Mouse (Mus musculus) gastrocnemius, adult 18-20 months (tissue): Measurements from ENCODE around the gene Dennd6b. TPM values are rescaled to one million over a fixed set of nuclear protein-coding genes. Genes with fewer than 3 reads are reported as not detected.

Experiments used
- DNase-seq: peaks from one replicate; pipeline ENCODE4 v3.0.0; 2021; ENCODE audit warnings: low spot score
- total RNA-seq, 2 experiments: library from RNA; stranded (reverse); gene quantifications; 2 replicates each; pipeline ENCODE4 v1.2.3; 2021

Dennd6b gene
- total RNA-seq, 2 experiments from 2014 or later, result 8.8 to 9.6 TPM

- no peak for DNase-seq
Observed at GRCm38 (mm10) chr15:89161397-89161796, 34.9 kb downstream of the Dennd6b start.

DNA sequence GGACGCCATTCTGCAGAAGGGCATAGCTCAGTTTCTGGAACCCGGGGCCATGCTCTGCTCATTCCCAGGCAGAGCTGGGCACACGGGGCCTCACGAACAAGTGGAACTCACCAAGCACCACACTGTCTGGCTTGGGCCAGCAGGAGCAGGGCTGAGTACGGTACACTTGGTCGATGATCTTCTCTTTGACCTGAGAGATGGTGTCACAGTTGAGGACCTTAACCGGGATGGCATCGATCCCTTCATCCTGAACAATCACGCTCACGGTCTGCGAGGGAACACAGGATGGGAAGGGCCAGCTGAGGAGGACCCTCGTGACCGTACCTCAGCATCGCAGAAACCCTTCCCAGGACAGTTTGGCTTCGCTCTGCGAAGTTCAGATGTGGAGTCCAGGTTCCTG lies 37.8 kb downstream of the Dennd6b start:
- DNase-seq, result no peak

DNA sequence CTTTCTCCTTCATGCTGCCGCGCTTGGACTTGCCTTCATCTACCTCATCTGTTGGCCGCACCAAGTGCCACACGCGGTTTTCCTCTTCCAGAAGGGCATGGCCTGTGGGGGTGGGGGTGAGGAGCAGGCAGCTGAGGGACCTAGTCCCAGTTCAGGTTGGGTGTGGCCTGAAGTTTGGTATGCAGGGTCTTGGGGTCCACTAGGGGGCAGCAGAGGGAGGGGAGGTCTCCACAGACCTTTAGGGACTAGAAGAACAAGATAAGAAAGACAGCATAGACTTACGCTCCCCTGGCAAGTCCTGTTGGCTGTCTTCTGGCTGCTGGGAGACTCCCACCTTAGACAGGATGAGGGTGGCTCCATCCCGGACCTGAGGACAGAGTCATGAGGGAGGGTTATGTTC lies 38.3 kb downstream of the Dennd6b start:
- DNase-seq, result peak; percentile 81

DNA sequence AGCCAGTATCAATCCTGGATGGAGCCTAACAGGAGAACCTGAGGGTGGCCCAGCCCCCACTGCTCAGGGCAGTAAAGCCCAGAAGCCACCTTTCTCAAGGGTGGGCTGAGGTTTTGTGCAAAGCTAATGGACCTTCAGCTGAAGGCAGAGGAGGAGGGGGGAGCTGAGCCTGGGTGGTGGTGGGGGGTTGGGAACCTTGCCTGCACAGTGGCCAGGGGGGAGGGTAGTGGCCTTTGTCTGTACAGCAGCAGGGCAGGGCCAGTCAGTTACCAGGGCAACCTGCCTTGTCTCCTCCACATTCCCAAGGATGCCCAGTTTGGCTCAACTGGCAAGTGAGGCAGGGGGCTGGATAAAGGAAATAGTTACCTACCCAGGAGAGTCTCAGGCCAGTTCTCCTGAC lies 44.0 kb downstream of the Dennd6b start:
- DNase-seq, result no peak

GRCm38 (mm10) chr15:89150041-89150390 lies 46.3 kb downstream of the Dennd6b start:
- DNase-seq, result no peak

DNA sequence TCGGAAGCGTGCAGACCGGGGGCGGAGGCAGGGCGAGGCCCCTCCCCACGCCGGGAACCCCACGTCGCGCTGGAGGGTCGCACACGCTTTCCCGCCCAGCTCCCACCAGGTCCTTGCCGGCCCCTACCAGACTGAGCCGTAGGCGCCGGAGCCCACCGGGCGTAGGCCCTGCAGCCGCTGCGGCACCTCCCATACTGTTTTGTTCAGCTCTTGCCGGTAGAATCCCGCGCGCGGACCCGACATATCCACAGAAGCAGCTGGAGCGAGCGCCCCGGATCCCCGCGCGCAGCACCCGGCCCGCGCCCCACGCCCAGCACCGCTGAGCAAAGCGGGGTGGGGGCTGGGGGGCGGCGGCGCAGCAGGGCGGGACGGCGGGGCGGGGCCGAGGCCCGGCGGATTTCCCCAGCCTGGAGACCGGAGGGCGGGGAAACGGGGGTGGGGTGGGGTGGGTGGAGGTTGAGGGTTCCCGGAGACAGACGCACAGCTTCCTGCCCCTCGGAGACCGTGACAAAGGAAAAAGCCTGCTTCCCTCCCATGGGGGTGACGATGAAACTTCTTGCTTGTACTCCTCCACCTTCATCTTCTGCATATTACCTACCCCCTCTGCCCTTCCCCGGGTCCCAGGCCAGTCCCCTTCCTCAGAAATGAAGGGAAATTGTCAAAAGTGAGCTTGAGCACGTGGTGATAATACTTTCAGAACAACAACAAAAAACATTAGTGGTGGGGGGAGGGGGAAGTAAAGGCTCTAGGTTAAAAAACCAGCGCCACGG lies 46.8 kb downstream of the Dennd6b start, which contains the start of gene Mapk11:
Gene Mapk11, minus strand, starts transcription at position 358 of the 770 bp plus-strand sequence.
- DNase-seq, result no peak

- no peak for DNase-seq
Observed at GRCm38 (mm10) chr15:89148496-89149270, 47.6 kb downstream of the Dennd6b start.

DNA sequence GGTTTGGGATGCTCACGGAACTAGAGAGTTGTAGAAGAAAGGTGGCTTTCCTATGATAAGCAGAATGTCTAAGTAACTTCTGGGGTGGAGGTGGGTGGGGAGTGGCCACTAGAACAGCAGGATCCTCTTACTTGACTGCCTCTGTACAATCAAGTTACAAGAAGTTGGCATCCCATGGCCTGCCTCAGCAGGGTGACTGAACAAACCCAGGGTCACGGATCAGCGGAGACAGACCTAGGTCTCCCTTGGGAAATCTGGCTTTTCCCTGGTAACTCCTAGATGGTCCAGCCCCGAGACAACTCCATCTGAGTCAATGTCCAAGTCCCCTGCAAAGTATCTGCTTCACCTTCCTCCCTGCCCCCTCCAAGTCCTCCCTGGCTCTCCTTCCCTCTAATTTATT lies 48.4 kb downstream of the Dennd6b start:
- DNase-seq, result no peak

DNA sequence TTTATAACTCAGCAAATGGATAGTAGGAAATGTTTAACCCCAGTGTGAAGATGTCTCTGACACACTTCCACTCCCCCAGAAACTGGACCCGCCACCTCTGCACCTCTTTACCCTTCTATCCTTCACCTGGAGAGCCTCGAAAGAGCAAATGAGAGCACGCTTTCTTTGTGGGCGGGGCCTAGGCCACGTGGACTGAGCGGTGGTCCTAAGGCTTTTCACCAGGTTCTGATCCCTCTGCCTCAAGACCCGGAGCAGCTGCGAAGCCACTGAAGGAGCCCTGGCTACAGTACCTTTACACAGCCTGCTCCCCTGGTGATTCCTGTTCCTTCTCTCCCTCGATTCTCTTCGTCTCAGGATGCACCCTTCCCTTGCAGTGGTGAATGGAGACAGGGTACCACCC lies 48.8 kb downstream of the Dennd6b start:
- no peak for DNase-seq

GRCm38 (mm10) chr15:89147024-89147423 lies 49.3 kb downstream of the Dennd6b start:
- no peak for DNase-seq

- no peak for DNase-seq
Observed at GRCm38 (mm10) chr15:89146537-89146936, 49.8 kb downstream of the Dennd6b start.

DNA sequence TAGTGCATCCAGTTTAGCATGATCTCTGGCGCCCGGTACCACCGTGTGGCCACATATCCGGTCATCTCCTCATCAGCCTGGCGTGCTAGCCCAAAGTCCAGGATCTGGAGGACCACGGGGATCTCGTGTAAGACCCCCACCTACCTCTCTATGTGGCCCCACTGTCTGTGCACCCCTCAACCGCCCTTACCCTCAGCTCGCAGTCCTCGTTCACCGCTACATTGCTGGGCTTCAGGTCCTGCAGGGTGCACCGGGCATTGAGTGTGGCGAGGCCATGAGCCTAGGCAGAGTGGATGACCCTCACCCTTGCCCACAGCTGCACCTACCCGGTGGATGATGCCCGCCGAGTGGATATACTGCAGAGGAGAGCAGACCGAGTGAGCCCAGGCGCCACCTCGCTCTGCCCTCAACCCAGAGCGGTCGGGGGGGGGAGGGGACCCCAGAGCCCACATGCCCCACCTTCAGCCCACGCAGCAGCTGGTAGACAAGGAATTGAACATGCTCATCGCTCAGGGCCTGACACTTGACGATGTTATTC lies 50.4 kb downstream of the Dennd6b start:
- no peak for DNase-seq

DNA sequence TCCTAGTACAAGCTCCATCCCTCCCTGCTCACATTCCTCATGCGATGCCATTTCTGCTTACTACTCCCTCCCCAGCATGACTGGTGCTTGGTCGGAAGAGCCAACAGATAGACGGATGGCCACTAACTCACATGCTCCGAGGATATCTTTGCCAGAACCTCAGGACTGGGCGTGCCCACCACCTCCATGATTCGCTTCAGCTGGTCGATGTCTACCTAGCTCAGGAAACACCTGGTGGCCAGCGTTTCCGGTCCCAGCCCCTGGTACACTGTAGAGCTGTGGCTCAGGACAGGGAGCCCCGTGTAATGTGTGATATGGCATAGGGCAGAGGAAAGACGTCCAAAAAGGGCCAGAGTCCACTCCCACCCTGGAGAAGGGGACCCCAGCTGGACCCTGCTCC lies 51.3 kb downstream of the Dennd6b start:
- DNase-seq, result no peak

DNA sequence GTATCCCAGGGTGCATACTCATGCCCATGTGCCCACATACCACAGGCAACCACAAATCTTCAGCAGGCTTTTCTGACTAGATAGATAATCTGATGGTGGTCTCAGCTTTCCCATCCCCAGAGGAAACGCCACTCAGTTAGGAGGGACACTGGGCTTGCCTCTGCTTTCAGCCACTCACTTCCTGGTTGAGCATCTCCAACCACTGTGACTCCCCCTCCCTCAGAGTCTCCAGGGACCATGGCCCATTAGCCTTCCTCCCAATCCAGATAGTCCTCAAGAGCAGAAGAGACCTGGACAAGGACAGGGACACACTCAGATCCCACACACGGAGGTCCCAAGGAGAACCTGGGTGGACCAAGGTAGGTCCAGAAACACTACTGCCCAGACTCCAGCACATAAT lies 53.2 kb downstream of the Dennd6b start:
- DNase-seq, result no peak

DNA sequence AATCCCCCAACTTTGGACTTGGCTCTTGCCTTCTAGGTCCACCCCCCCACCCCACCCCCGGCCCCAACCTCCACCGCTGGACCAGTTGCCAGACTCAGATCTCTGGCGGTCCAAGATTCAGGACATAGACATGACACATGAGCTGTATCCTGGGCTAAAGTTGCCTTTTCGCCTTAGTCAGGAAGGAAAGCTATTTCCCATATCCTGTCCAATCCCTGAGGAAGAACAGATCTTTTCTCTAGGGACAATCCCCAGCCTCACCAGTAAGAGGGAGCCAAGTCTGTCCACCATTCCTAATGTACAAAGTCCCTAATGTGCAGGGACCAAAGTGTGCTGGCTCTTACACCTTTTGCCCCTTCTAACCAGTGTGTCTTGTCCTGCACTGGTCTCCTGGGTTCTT lies 54.4 kb downstream of the Dennd6b start:
- no peak for DNase-seq

- DNase-seq, result peak; percentile 61
Observed at GRCm38 (mm10) chr15:89141443-89141842, 54.9 kb downstream of the Dennd6b start.

- DNase-seq, result peak; percentile 83
Observed at GRCm38 (mm10) chr15:89140659-89141252, 55.5 kb downstream of the Dennd6b start, which contains the start of gene Mapk12. TSS of gene Mapk12 (minus strand) at chr15:89140703.

DNA sequence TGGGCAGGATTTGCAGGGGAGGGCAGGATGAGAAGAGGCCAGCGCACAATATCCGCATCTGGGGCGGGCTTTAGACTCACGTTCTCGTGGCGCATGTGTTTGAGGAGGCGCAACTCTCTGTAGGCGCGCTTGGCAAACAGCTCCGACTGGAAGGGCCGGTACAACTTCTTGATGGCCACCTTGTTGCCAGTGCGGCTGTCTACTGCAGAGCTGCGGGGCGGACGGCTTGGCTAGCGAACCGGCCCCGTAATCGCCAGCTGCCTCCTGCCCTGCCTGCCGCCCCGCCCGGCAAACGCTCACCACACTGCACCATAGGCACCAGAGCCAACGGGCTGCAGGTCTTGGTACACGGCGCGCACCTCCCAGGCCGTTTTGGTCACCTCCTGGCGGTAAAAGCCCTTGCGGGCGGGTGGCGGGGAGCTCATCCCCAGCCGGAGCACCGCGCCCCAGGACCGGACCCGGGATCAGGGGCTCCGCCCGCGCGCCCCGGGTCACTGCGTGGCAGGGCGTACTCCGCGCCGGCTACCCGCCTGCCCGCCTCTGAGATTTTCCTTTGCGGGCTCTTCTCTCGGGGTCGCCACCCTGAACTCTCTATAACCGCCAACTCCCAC lies 56.1 kb downstream of the Dennd6b start:
- peak; percentile 69 for DNase-seq

DNA sequence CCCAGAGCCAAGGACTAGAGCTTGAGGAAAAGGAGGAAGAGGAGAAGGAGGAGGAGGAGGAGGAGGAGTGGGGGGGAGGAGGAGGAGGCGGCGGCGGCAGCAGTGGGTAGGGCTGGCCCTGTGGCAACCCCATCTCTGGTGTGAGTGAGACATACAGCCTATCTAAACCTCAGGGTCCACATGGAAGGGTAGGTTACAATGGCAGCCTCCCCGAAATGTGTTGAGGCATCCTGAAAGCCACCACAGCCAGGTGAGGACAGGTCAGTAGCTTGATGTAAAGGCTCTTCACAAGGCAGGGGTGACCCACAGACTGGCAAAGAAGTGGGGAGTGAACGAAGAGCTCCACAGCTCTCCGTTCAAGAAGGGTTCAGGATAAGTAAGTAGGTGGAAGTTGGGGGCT lies 57.8 kb downstream of the Dennd6b start:
- no peak for DNase-seq

DNA sequence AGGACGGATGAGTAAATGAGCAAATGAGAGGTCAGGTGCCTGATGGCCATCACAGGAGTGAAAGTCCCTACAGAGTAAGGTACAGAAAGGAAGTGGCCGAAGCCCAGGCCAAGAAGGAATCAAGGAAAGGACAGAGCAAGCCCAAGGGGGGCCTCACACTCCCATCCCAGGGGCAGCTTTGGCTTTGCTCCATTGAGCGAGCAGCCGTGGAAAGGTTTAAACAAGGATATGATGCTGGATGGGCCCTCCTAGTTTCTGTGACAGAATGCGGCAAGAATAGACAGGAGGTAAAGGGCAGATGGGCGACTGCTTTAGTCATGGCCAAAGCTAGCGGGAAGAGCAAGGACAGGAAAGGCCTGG lies 58.3 kb downstream of the Dennd6b start:
- DNase-seq, result no peak

DNA sequence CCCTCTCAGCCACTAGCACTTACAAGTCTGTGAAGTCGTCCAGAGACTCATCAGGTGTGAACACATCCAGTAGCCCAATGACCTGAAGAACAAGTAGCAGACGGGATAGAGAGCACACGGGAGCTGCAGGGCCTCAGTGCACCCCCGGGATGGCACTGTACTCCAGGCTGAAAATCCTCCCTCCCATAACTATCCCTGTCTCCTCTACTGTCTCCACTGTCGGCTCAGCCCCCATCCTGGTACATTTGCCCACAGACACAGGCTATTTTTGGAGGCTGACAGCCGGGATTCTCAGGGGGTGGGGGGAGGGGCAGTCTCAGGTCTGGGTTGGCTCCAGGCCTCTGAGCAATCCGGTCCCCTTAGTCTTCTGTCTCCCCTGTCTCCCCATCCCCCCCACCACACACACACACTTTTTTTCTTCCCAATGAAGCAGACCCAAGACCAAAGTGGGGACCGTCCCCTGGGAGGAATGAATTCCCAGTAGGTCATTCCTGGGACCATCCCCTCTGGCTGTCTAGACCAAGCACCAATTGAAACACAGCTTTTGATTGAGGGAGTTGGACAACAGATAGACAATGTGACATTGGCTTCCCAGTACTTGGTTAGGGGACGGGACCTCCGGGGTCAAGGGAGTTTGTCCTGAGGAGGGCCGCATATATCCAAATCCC lies 58.8 kb downstream of the Dennd6b start:
- peak; percentile 38 for DNase-seq
